Mouse (Mus musculus) midbrain, embryonic 13.5 days (tissue): ENCODE results near the gene Fuk. TPM values are rescaled to one million over a fixed set of nuclear protein-coding genes. Genes with fewer than 3 reads are reported as not detected.

Source experiments
- polyA plus RNA-seq: library from polyadenylated mRNA; unstranded; fragments of >200 nt; fragmentation: Nextera tagmentation; extraction: Ambion mirVana; gene quantifications from 2 replicates; pipeline ENCODE4 v1.2.1, GENCODE M21; 2015

The Fuk gene
- polyA plus RNA-seq, 1 experiment from 2014 or later = 9.6 TPM

Other genes starting within 250 kb of the Fuk start
- gene Mtss1l, start 181.0 kb downstream of the Fuk start, polyA plus RNA-seq = 13.7 and 16.6 TPM in 2 replicates
- gene Il34, start 96.6 kb downstream of the Fuk start, polyA plus RNA-seq = 2.2 and 2.7 TPM in 2 replicates
- 72.6 and 76.2 TPM in 2 replicates for gene Cog4, start 55.9 kb downstream of the Fuk start, polyA plus RNA-seq
- 133 and 134 TPM in 2 replicates for gene Sf3b3, start 55.7 kb downstream of the Fuk start, polyA plus RNA-seq
- gene St3gal2, start 17.4 kb upstream of the Fuk start, polyA plus RNA-seq = 20.8 and 22.9 TPM in 2 replicates
- gene Ddx19a, start 95.3 kb upstream of the Fuk start, polyA plus RNA-seq = 13.5 and 14.4 TPM in 2 replicates
- gene Ddx19b, start 129.3 kb upstream of the Fuk start, polyA plus RNA-seq = 8.9 and 9.2 TPM in 2 replicates
- 71.9 and 73.8 TPM in 2 replicates for gene Aars, start 130.7 kb upstream of the Fuk start, polyA plus RNA-seq
- gene Exosc6, start 153.9 kb upstream of the Fuk start, polyA plus RNA-seq = not detected in 2 replicates
- gene Clec18a, start 189.9 kb upstream of the Fuk start, polyA plus RNA-seq = 0.23 and 0.30 TPM in 2 replicates
- gene Pdpr, start 192.1 kb upstream of the Fuk start, polyA plus RNA-seq = 10.4 and 11.0 TPM in 2 replicates